Mouse (Mus musculus) bone marrow macrophage, adult 2 months (primary cell): ENCODE results near the gene Gm45623.

Experiments
- CTCF ChIP-seq: IDR thresholded peaks from 2 replicates; pipeline ENCODE4 v1.5.1; 2012; ENCODE audit warnings: low read depth, mild to moderate bottlenecking, low read length, moderate library complexity
- POLR2A ChIP-seq: IDR thresholded peaks from 2 replicates; pipeline ENCODE4 v1.6.1; 2012; ENCODE audit warnings: mild to moderate bottlenecking, low read depth, low read length, borderline replicate concordance

DNA sequence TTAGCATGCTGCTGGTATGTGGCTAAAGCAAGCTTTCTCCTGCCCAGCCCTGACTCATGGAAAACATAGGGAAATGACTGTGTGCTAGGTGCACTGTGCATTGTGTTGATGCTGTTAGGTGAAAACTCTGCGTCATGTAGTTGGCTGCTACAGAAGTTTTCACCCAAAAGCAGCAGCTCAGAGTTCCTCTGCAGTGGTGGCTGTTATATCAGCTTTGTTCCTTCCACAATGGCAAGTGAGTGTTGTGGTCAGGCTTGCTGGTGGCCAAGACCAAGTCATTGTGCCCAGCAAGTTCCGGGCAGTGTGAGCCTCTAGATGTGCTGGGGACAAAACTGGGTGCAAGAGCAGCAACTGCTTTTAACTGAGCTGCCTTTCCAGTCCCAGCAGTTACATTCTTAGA, 41.4 kb downstream of the Gm45623 start:
- TF ChIP-seq CTCF (no peak), POLR2A (no peak)
